In the genomic region with DNA sequence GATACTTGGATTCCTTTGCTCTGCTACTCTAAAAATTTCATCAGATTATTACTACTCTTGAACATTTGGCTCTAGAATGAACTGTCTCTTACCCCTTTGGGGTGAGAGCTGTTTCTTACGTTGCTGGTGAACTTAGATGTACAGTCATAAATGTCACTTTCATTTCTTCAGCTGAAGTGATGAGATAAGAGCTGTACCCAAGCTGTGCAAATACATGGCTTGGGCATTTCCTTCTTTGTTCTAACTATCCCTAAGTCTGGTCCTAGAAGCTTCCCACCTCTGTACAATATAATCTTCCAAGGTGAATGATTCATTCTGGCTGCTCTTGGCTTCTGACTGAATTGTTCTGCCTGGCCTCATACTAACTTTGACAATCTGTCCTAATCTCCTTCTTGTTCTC, we compare ENCODE assay signal across 19 mouse cellular contexts.
"Had no signal": no experiment of that assay in that cellular context is flagged by ENCODE, and none has a peak within 500 bp of the region (broad histone marks: within the 10 kb centered on the region; RNA-seq: fewer than 3 reads in every experiment).

No protein-coding gene starts in this region.

- H3K27me3 ChIP-seq: midbrain, embryonic 12.5 days; neural tube, embryonic 13.5 days; neural tube, embryonic 15.5 days had no signal

- H3K9me3 ChIP-seq: midbrain, embryonic 12.5 days; neural tube, embryonic 13.5 days; neural tube, embryonic 15.5 days had no signal

- DNase-seq: lung, adult 18-20 months; lung, embryonic 14.5 days; lung, postnatal 10 days; lung, postnatal 4 days; midbrain, embryonic 14.5 days; retina, postnatal 1 day; right cerebral cortex, adult 18-20 months; right cerebral cortex, postnatal 25 days; right cerebral cortex, postnatal 4 days; spleen, adult 18-20 months; thymus, adult 18-20 months; thymus, postnatal 14 days; thymus, postnatal 36 days had no signal

- H3K4me2 ChIP-seq: lung, embryonic 14.5 days; midbrain, embryonic 12.5 days; neural tube, embryonic 13.5 days; neural tube, embryonic 15.5 days had no signal

- H3K4me3 ChIP-seq: midbrain, embryonic 10.5 days; midbrain, embryonic 12.5 days; myocyte; neural tube, embryonic 13.5 days; neural tube, embryonic 15.5 days had no signal

- H3K9ac ChIP-seq: lung, embryonic 14.5 days; midbrain, embryonic 12.5 days; neural tube, embryonic 13.5 days; neural tube, embryonic 15.5 days had no signal

- H3K27ac ChIP-seq: midbrain, embryonic 10.5 days; midbrain, embryonic 12.5 days; neural tube, embryonic 13.5 days; neural tube, embryonic 15.5 days had no signal

- ATAC-seq: midbrain, embryonic 16.5 days had no signal
